Mouse (Mus musculus): ENCODE data around the gene Wdr86. TPM values are rescaled to one million over a fixed set of nuclear protein-coding genes. Genes with fewer than 3 reads are reported as not detected.
A peak's percentile ranks its signal among the peaks of the same experiment; 100 is the strongest.
"Not testable (repeated sequence)": the region's sequence is repeated elsewhere in the genome, so short reads cannot be mapped to it uniquely, and the experiment has no call there.

The Wdr86 gene
- total RNA-seq (2014; rRNA removed) (15.4 and 16.0 TPM in 2 replicates), polyA plus RNA-seq (2015; fragmentation: Nextera tagmentation; extraction: Ambion mirVana) (7.8 and 8.0 TPM in 2 replicates)

DNA sequence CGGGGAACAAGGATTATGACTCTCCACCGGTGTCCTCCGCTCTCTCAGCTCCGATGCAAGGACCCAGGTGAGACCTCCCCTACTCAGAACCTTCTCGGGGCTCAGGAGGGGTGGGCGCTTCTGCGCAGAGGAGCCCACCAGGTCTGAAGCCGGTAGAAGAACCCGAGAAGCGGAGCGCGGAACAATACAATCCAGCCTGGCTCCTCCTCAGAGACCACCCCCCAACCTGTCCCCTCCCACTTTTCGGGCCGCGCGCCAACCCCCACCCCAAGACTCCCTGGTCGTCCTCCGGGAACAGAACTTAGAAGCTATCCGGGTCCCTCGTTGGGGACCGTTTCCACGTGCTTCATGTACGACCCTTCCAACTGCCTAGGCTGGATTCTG is at the start of gene Wdr86:
Gene Wdr86 (minus strand): TSS at position 240 of the 384 bp plus-strand sequence.
- Histone ChIP-seq H3K27ac (peak within 1 kb of the TSS; percentile 15; the same call in 1 of the 2 replicates), H3K4me1 (ENCODE audit: insufficient read depth, low read length) (peaks cover 12% of the 10 kb centered on the region; the same call in 1 of the 2 replicates), H3K4me3 (ENCODE audit: low read length) (peak within 1 kb of the TSS; percentile 42), H3K27me3 (ENCODE audit: insufficient read depth, low read length) (peaks cover 20% of the 10 kb centered on the region; the same call in 1 of the 2 replicates), H3K4me2 (ENCODE audit: low read depth, low read length) (peak within 1 kb of the TSS; percentile 52), H3K9ac (replicated peaks; ENCODE audit: low read length) (peak within 1 kb of the TSS; percentile 43), H3K36me3 (ENCODE audit: insufficient read depth, low read length) (no peaks in the 10 kb centered on the region), H3K9me3 (ENCODE audit: low read length) (no peaks in the 10 kb centered on the region)
- WGBS = under 1% methylated on average over 21 of the region's 23 CpGs
- peak; percentile 57 for ATAC-seq
- no peak for TF ChIP-seq CTCF (IDR thresholded peaks at IDR 0.05; ENCODE audit: low read depth)
- no peak for DNase-seq (ENCODE audit: low spot score)

DNA sequence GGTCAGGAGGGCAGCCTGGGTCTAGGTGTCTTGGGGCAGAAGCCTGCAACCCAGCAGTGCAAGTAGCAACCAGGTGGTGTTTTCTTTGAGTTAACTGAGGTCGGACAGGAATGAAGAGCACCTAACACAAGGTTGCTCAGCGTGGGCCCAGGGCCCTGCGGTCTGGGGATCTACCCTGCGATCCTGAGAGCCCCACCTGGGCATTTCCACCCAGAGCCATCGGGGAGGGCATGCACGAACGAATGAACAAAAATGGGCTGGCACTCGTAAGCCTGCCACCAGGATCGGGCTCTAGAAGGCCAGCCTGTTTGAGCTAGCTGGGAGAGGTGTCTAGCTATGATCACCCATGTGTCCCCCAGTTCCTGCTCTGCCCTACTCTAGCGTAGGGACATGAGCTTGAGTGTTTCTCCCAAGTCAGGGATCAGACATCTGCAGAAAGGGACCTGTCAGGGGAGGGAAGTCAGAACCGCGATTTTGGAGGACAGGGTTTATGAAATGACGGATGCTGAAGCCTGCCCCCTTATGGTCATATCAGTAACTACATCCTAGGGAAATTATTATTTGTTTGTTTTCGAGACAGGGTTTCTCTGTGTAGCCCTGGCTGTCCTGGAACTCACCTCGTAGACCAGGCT is 49.5 kb upstream of the Wdr86 start:
- 45% methylated on average over 15 of the region's 15 CpGs for WGBS
- H3K4me2 ChIP-seq (ENCODE audit: low read depth, low read length) = no peak overlapping the region

DNA sequence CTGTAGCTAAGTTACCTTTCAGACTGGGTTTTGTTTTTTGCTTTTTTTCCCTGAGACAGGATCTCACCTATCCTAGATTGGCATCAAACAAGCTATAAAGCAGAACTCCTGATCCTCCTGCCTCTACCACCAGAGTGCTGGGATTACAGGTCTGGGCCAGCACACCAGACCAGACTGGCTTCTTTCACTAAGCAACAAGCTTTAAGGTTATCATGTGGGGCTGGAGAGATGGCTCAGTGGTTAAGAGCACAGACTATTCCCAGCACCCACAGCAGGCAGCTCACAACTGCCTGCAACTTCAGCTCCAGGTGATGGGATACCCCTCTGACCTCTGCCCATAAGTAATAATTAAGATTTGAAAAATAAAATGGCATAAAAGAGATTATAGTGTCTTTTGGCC is 48.8 kb upstream of the Wdr86 start:
- H3K4me3 ChIP-seq (ENCODE audit: low read length) = no peak overlapping the region
- H3K9ac ChIP-seq (replicated peaks; ENCODE audit: low read length) = no peak overlapping the region
- H3K4me1 ChIP-seq (ENCODE audit: insufficient read depth, low read length) = no peaks in the 10 kb centered on the region; the same call in 1 of the 2 replicates
- H3K9me3 ChIP-seq (ENCODE audit: low read length) = no peaks in the 10 kb centered on the region
- H3K36me3 ChIP-seq (ENCODE audit: insufficient read depth, low read length) = no peaks in the 10 kb centered on the region
- no peak overlapping the region for H3K4me2 ChIP-seq (ENCODE audit: low read depth, low read length)
- TF ChIP-seq CTCF (IDR thresholded peaks at IDR 0.05; ENCODE audit: low read depth) = no peak
- DNase-seq (ENCODE audit: low spot score) (no peak), ATAC-seq (no peak)
- no peak overlapping the region for H3K27ac ChIP-seq
- no peaks in the 10 kb centered on the region for H3K27me3 ChIP-seq (ENCODE audit: insufficient read depth, low read length)

More for the DNA sequence above, 49.5 kb upstream of the Wdr86 start:
- H3K9me3 ChIP-seq (ENCODE audit: low read length) = 0 out of 2 replicates have a peak, but pooled peaks cover 1% of the 10 kb centered on the region
- 0 out of 2 replicates have a peak, but pooled peaks have one; percentile 24 for ATAC-seq
- TF ChIP-seq CTCF (IDR thresholded peaks at IDR 0.05; ENCODE audit: low read depth) = peak; percentile 76
- DNase-seq (ENCODE audit: low spot score) = peak; percentile 58
- no peak overlapping the region for H3K27ac ChIP-seq
- H3K27me3 ChIP-seq (ENCODE audit: insufficient read depth, low read length) = no peaks in the 10 kb centered on the region
- no peaks in the 10 kb centered on the region for H3K36me3 ChIP-seq (ENCODE audit: insufficient read depth, low read length)
- H3K4me3 ChIP-seq (ENCODE audit: low read length) = no peak overlapping the region
- no peak overlapping the region for H3K9ac ChIP-seq (replicated peaks; ENCODE audit: low read length)
- H3K4me1 ChIP-seq (ENCODE audit: insufficient read depth, low read length) = no peaks in the 10 kb centered on the region; the same call in 1 of the 2 replicates

DNA sequence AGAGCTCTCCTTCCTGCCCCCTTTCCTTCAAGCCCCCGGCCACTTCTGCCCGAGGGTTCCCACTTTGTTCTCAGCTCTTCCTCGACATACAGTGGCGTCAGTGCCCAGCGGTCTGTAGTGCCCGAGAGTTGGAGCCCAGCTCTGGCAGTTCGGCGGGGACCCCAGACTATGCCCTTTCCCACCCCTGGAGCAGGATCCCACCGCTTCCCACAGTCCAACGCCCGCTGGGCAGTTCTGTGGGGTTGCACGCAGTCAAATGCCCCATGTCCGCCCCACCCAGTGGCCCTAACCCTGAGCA is 48.3 kb upstream of the Wdr86 start:
- Histone ChIP-seq H3K9me3 (ENCODE audit: low read length) (no peaks in the 10 kb centered on the region), H3K4me1 (ENCODE audit: insufficient read depth, low read length) (no peaks in the 10 kb centered on the region; the same call in 1 of the 2 replicates), H3K4me2 (ENCODE audit: low read depth, low read length) (peak overlapping the region; percentile 42), H3K27me3 (ENCODE audit: insufficient read depth, low read length) (no peaks in the 10 kb centered on the region), H3K27ac (no peak overlapping the region), H3K36me3 (ENCODE audit: insufficient read depth, low read length) (no peaks in the 10 kb centered on the region), H3K9ac (replicated peaks; ENCODE audit: low read length) (no peak overlapping the region), H3K4me3 (ENCODE audit: low read length) (0 out of 2 replicates have a peak overlapping the region, but pooled peaks have one; percentile 13)
- 29% methylated on average over 13 of the region's 13 CpGs for WGBS
- ATAC-seq (peak; percentile 40; the same call in 1 of the 2 replicates), DNase-seq (ENCODE audit: low spot score) (no peak)
- TF ChIP-seq CTCF (IDR thresholded peaks at IDR 0.05; ENCODE audit: low read depth) = no peak

DNA sequence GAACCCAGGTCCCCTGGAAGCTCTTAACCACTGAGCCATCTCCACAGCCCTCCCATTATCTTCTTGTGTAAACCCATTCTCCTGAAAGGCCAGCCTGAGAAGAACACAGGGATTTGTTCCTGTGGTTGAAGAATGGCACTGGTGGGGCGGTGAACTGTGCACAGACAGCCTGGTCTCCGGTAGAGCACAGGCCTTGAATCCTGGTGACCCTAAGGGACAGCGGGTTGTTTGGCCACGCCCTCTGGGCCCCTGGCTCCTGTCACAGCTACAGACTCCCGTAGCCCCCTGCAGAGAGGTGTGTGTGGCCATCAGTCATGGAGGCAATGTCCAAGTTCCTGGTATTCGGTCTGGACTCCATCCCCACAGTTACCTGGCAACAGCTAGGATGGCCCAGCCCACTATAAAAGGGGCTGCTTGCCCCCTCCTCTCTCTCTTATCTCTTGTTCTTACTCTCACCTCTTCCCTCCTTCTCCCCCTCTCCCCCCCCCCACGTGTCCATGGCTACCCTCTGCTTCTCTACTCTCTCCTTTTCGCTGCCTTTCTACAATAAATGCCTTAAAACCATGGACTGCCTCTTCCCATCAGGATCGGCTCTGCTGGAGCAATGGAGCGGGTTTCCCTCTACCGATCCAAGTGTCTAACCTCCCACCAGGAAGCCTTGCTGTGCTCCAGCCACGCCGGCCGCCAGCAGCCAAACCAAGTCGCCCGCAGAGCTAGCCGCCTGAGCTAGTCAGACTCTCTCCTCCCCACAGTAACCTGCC is 47.7 kb upstream of the Wdr86 start:
- H3K36me3 ChIP-seq (ENCODE audit: insufficient read depth, low read length) = no peaks in the 10 kb centered on the region
- H3K4me2 ChIP-seq (ENCODE audit: low read depth, low read length) = peak overlapping the region; percentile 42
- WGBS = 12% methylated on average over 17 of the region's 17 CpGs
- no peaks in the 10 kb centered on the region; the same call in 1 of the 2 replicates for H3K4me1 ChIP-seq (ENCODE audit: insufficient read depth, low read length)
- 0 out of 2 replicates have a peak overlapping the region, but pooled peaks have one; percentile 13 for H3K4me3 ChIP-seq (ENCODE audit: low read length)
- no peaks in the 10 kb centered on the region for H3K9me3 ChIP-seq (ENCODE audit: low read length)
- no peak for TF ChIP-seq CTCF (IDR thresholded peaks at IDR 0.05; ENCODE audit: low read depth)
- H3K27ac ChIP-seq = no peak overlapping the region
- DNase-seq (ENCODE audit: low spot score) = no peak
- no peak overlapping the region for H3K9ac ChIP-seq (replicated peaks; ENCODE audit: low read length)
- peak; percentile 73; the same call in 1 of the 2 replicates for ATAC-seq
- H3K27me3 ChIP-seq (ENCODE audit: insufficient read depth, low read length) = no peaks in the 10 kb centered on the region

DNA sequence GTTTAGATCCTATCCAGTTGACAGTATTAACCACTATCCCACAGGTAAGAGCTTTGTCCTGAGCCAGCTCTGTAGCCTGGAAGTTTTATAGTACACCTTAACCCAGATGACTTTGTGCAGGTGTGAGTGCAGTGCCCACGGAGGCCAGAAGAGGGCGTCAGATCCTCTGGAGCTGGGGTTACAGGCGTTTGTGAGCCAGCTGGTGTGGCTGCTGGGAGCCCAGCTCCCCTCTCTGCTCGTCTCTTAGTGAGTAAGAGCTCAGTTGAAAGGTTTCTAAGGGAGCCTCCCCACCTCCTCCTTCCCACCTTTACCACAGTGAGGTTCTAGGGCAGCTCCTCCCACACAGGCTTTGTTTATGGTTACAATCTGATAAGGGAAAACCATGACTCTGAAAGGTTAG is 46.2 kb upstream of the Wdr86 start:
- TF ChIP-seq CTCF (IDR thresholded peaks at IDR 0.05; ENCODE audit: low read depth) = peak; percentile 39
- no peak overlapping the region for H3K4me2 ChIP-seq (ENCODE audit: low read depth, low read length)
- no peaks in the 10 kb centered on the region; the same call in 1 of the 2 replicates for H3K4me1 ChIP-seq (ENCODE audit: insufficient read depth, low read length)
- ATAC-seq = no peak
- no peak overlapping the region for H3K27ac ChIP-seq
- no peaks in the 10 kb centered on the region for H3K36me3 ChIP-seq (ENCODE audit: insufficient read depth, low read length)
- H3K9ac ChIP-seq (replicated peaks; ENCODE audit: low read length) = no peak overlapping the region
- no peaks in the 10 kb centered on the region for H3K9me3 ChIP-seq (ENCODE audit: low read length)
- DNase-seq (ENCODE audit: low spot score) = no peak
- H3K27me3 ChIP-seq (ENCODE audit: insufficient read depth, low read length) = no peaks in the 10 kb centered on the region
- 70% methylated on average over 4 of the region's 4 CpGs for WGBS
- H3K4me3 ChIP-seq (ENCODE audit: low read length) = no peak overlapping the region

DNA sequence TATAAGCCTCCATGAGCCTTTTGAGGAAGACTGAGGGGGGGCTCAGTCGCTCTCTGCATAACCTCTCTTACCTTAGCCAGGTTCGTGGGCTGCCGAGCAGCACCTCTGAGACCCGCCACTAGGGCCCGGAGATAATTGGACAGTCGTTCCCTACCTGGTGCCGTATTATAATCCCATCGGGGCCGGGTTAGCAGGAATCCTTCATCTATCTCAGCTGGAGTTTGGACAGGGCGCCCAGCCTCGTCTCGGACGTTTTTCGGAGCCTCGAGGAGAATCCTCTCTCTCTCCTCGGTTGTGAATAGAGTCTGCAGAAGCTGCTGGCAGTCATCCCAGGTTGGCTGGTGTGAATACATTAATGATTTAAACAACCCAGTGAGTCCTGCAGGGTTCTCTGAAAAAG is 44.0 kb upstream of the Wdr86 start:
- H3K4me1 ChIP-seq (ENCODE audit: insufficient read depth, low read length) = not testable (repeated sequence)

More for the DNA sequence above, 44.0 kb upstream of the Wdr86 start:
- H3K36me3 ChIP-seq (ENCODE audit: insufficient read depth, low read length); H3K9ac ChIP-seq (replicated peaks; ENCODE audit: low read length); H3K4me3 ChIP-seq (ENCODE audit: low read length); H3K27me3 ChIP-seq (ENCODE audit: insufficient read depth, low read length); H3K27ac ChIP-seq; ATAC-seq; DNase-seq (ENCODE audit: low spot score); H3K4me2 ChIP-seq (ENCODE audit: low read depth, low read length); H3K9me3 ChIP-seq (ENCODE audit: low read length): not testable (repeated sequence)
- WGBS = 48% methylated on average over 16 of the region's 16 CpGs
